Mouse (Mus musculus): Measurements from ENCODE around the gene Blnk.

Gene Blnk

DNA sequence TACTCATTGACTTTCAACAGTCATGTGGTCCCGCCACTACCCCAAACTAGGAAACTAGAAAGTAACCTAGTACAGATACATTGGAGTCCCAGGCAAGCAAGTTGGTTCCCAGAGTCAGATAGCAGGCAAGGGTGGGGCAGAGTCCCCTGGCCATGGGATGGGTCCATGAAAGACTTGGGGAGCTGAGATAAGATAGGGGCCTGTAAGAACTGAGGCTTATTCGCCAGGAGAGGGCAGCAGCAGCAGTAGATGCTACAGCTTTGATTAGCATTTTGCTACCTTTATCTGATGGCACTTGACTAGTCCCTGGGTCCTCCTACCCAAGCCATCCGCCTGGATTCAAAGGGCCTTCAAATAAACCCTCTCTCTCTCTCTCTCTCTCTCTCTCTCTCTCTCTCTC is 5.2 kb upstream of the Blnk start:
- no peak for DNase-seq (ENCODE audit: low spot score)

DNA sequence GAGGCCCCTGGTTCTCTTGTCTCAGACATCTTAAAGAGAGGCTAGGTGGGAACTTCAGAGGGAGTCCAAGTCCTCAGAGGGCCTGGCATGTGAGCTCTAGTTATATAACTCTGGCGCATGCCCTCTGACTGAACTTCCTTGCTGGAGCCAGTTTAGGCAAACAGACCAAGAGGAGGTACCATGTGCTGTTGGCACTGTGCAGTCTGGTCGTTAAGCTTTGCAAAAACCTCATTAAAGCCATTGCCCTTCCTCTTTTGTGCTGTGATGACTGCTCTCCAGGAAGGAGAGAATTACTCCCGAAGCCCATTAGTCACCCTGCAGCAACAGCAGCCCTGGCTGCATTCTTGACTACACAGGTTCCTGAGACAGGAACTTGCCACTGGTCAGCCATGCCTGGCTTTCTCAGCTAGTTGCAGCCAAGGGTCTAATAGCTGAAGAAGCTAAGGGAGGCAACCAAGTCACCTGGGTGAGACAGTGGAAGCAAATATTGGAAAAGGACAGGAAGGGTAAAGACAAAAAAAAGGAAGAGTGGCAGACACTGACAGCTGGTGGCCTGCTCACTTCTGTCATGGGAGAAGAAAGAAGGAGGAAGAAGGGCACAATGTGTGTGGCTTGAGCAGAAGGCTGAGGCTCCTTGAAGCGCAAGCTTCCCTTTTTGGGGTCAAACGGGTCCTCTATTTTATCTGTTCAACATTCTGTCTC is 4.3 kb upstream of the Blnk start:
- DNase-seq (ENCODE audit: low spot score): no peak

DNA sequence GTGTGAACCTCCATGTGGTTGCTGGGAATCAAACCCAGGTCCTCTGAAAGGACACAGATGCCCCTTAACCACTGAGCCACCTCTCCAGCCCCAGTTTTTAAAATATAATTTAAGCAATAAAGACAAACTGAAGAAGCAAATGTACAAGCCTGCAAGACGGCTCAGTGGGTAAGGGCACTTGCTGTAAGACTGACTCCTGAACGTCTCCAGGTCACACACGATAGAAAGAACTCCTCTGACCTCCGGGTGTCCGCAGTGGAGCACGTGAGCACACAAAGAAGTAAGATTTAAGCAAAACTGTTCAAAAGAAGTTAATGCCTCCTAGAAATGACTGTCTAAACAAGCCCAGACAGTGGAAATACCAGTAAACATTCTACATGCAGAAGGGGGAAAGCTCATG is 2.4 kb upstream of the Blnk start:
- no peak for DNase-seq (ENCODE audit: low spot score)

DNA sequence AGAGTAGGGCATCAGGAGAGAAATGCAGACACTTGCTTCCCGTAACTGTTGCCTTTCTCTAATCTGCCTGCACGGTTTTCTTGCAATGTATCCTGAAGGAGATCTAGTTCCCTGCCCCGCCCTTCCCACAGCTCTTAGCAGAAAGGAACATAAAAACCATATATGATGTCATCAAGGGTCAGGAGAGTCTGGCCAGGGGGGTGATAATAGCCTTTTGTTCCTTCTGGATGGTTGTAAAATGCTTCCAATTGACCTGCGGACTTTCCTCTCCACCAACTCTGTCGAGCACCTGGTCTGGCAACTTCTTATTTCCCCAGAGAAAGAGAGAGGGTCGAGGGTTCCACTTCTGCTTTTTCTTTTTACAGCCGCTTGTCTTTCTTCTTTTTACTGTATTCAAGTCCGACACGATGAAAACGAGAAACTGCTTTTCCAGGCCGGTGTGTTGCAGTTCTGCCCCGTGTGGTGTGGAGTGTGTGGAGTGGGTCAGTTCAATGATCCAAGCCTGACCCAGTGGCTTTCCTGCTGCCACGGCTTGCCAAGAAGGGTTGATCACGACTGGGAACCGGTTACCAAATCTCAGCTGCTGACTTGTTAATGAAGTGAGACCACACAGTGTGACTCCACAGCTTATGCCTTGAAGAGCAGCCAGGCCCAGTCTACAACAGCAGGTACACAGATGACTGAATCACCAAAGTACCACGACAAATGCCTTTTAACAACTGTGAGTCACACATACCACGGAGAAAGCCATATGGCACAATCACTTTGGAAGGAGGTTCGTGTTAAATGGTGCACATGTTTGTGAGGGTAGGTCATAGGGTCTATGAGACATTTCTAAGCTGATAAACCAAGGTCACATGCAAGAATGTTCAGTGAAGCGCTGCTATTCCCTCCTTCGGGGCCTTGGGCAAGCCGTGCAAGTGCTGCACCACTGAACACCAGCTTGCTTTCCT is 1.4 kb upstream of the Blnk start:
- DNase-seq (ENCODE audit: low spot score): no peak

DNA sequence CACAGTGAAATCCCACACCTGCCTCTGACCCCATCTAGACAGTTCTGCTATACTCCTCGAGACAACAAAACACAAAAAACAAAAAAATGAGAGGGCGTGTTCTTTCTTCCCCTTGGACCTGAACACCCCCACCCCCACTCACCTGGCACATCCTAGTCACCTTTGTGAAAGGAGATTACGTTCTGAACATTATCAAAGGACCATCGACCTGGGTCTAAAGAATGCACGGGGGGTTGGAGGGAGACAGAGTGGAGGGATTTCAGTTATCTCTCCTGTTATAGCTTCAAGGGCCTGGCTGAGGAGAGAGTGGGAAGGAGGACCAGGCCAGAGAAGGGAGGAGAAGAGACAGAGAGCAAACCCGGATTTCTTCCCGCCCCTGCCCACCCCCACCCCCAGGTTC is 576 bp upstream of the Blnk start:
- no peak for DNase-seq (ENCODE audit: low spot score)

DNA sequence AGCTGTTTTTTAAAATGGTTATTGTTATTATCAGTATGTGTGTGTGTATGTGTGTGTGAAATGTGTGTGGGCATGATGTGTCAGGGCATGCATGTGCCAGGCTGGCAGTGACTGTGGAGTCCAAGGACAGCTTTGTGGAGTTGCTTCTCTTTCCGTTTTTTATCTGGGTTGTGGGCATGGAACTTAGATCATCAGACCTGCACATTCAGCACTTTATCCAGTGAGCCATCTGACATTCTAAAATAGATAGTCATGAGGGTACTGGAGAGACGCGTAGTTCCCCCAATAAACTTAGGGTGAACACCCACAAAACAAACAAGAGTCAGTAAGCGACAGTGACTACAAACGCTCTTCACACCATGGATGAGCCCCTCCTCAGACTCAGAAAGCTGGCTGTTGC is 979 bp downstream of the Blnk start:
- no peak for DNase-seq (ENCODE audit: low spot score)

DNA sequence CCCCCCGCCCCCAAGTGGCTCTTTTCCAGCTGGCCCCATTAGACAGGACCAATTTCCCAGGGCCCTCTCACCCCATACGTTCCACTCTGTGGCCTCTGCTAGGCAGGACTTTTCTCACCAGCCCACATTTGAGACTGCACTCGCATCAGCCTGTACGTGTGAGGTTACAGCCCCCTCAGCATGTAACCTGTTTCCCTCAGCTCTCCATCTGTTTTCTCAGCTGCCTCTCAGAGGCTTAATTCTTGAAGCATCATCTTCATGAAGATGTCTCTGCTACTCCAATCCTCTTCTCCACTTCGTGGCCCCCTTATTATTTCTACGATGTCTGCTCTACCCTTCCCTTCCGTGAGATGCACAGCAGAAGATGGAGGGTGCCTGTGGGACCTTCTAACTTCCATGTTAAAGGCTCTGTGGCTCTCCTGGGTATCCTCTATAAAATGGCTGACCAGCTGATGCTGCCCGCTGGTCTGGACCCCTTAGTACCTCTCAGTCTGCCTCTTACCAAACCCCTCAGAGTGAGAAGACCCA is 1.8 kb downstream of the Blnk start:
- no peak for DNase-seq (ENCODE audit: low spot score)

DNA sequence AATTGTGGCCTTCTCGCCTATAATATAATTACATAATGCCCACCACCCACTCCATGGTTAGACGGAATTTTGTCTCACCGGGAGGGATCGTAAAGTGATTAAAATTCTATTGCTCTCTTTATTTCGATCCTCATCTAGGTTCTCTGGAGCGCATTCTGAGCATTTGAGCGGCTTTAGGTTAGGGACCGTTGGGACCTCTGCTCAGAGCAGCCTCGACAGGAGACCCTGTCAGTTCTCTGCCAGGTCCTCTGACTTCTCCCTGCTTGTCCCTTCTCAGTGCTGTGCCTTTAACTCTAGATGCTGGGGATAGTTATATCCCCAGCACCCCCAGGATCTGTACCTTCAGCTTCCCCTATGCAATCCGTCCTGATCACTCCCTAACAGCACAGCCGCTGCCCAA is 2.2 kb downstream of the Blnk start:
- DNase-seq (ENCODE audit: low spot score): no peak

DNA sequence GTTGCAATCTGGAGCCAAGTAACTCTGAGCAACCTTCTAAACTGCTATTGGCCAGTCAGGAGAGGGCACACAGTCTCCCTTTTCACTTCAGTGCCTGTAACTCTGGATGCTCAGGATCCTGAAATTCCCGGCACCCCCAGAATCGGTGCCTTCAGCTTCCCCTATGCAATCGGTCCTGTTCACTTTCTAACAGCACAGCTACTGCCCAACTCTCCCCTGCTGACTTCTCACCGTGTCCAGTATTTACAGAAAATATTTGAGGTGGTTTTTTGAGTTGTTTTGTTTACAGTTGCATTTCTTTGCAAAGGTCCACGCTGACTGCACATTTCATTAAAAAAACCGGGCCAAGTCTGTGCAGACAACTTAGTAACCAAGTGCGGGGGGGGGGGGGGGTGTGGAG is 2.7 kb downstream of the Blnk start:
- DNase-seq (ENCODE audit: low spot score): no peak

DNA sequence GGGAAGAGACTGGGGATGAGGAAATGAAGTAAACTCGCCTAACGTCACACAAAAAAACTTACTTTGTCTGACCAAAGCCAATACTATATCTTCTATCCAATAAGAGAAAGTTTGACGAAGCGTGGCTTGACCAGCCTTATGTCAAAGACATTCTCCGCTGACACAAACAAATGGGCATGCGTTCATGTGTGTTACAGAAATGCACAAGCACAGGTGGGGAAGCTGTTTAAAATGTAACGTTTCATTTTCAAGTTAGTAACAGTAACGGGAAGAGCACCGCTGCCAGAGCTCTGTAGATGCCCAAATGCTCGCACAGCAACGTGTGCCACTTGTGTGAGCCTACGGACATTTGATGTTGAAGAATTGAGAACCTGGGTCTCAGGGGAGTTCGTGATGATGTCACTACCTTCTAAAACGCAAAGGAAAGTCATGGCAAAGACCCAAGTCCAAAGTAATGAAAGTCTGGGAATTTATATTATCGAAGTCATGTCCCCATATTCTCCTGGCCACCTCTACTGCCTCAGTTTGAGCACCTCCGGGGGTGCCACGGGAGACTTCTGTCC is 3.5 kb downstream of the Blnk start:
- no peak for DNase-seq (ENCODE audit: low spot score)

DNA sequence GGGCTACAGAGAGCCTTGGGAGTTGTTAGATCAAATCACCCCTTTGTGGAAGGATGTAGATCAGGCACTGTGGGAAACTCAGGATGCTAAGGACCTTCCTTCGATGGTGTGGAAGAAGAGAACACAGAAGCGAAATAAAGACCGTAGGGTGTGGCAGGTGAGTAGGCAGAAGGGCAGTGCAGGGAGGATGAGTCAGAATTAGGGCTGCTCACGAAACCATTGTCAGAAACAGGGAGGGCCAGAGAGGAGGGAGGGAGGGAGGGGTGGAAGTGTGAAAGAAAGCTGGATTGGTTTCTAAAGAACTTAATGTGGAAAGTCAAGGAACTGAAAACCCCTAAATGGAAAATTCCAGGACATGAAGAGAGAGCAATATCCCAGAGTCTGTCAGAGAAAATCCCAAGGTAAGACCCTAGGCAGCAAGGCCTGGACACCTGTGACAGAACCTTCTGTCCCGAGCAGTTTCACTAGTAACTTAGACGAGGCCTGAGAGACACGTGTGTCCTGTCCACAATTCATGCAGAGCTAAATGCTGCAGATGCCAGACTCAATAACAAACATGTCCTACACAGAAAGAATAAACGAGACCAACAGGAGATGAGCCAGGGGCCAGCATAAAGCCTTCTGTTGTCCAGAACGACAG is 4.3 kb downstream of the Blnk start:
- DNase-seq (ENCODE audit: low spot score): no peak

DNA sequence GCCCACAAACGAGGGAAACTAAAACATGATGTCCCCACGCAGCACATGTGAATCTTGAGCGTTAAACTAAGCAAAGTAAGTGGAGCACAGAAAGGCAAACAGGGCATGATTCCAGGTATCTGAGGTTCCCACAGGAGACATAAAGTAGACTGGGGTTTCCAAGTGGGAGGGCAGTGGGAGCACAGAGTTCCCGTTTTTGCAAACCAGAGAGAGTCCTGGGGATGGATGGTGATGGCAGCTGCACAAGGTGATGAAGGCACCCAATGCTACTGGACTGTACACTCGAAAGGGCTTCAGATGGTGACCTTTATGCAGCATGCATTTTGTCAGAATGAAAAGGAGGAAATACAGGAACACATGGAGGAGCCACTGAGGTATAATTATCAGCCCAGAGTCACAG is 5.5 kb downstream of the Blnk start:
- DNase-seq (ENCODE audit: low spot score): no peak

DNA sequence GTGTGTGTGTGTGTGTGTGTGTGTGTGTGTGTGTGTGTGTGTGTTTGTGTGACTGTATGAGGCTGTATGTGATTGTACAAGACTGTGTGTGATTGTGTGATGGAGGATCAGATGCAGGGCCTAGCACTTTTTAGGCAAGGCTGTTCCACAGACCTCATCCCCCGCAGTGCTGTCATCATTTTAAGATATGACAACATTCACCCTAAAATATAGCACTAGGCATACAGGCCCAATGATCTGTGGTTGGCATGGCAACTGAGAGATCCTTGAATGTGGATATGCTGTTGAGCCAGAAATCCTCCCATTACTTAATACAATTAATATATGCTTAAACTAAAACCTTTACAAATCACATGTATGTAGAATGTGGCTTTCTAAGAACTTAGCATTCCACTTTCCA is 9.8 kb downstream of the Blnk start:
- no peak for DNase-seq (ENCODE audit: low spot score)

DNA sequence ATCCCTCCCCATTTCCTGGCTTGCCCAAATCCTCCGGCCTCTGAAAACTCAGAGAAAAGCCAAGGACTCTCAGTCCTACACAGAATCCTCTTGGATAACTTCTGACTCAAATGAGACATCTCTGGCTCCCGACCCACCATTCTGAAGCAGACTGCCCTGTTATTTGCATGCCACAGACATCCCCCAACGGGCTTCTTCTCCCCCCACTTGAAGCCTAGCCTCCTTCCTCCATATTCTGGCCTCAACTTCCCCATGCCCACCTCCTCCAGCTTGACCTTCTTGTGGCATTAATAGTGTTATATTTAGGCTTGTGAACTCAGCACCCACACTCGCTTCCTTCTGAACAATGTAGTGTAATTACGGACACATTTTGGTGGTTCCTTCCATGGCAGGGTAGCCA is 13.7 kb downstream of the Blnk start:
- DNase-seq (ENCODE audit: low spot score): no peak

DNA sequence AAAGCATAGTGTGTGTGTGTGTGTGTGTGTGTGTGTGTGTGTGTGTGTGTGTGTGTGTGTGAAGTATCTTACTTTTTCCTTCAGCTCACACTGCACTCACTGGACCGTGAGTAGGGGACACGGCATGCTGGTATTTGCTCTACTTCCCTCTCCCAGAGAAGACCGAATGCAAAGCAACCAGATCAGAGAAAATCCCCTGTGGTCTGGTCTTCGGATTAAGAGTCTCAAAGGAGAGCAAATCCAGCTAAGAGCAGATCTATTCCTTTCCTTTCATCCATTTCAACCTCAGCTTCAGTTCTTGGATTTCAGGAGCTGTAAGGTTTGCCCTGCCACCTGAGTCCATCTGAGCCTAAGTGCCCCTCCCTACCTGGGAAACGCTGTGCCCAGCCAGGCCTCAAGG is 16.3 kb downstream of the Blnk start:
- no peak for DNase-seq (ENCODE audit: low spot score)

DNA sequence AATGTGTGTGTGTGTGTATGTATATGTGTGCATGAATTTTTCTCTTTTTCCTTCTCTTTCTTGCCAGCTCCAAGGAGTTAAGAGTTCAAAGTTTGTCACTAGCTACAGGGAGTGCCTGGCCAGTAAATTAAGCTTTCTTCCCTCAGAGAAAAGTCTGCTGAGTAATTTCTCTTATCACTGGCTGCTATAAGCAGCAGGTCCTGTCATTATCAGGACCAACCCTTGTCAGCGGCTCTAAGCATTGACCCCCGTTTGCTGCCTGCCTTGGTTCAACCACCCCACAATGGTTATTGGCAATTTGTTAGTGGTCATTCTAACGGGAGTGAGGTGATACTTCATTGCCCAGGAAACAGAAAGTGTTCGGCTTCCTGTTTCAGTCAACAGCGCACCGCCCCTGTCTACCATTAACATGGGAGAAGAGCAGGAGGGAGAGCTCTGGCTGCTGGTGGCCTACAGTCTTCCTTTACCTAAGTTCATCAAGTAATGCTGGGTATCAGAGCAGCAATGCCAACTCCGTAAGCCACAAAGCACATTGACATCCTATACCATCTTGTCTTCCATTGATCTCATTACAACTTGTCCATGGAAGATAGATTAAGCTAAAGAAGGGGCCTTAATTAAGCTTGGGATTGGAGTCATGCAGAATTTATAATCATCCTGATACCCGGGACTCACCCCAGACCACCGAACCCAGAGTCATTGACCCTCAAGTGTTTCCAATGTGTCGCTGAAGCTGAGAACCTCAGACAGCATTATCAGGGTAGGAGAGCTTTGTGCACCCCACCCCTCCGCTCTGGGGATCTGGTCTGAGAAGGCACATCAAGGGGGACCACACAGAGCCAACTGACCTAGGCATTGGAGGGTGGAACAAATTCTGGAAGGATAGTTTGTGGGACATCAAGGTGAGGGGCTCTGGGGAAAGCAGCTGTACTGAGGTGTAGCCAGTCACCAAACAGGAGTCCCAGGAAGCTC is 17.1 kb downstream of the Blnk start:
- no peak for DNase-seq (ENCODE audit: low spot score)

DNA sequence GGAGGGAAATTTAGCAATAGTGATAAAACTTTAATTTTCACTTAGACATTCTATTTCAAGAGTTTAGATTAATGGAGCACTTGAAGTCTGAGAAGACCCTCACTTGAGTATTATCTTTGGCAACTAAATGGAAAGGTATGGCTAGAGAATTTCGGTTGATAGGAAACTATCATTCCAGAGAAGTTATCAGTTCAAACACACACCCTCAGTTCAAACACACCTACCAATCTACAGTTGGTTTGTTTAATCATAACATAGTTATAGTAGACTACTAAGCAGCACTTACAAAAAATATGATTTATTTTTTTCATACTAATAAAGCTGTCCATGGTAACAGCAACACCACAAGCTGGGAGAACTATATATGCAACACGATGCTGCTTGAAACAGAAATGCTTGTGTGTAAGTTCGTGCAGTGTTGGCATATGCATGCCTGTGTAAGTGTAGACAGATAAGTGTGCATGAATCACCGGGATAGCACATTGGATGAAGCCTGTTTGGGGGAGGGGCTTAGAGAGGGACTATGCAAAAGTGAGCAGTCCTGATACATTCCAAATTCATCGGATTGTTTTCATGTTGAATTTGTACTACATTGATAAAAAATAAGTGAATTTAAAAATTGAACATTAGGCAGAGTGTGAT is 22.9 kb downstream of the Blnk start:
- DNase-seq (ENCODE audit: low spot score): no peak

DNA sequence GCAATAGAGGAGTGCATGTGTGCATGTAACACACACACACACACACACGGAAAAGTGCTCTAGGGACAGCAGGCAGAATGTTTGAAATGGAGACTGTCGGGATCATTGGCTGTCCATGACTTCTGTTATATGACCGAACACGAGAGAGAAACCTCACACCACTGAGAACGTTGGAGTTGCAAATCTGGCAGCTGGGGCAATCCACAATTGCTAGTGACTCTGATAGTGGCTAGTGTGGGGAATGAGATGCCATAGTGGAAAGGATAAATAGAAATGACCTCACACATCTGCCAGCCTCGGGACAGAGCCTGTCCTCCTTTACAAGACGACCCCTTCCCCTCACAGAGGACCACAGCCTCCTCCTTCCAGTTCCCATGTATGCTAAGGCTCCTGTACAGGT is 23.6 kb downstream of the Blnk start:
- no peak for DNase-seq (ENCODE audit: low spot score)

DNA sequence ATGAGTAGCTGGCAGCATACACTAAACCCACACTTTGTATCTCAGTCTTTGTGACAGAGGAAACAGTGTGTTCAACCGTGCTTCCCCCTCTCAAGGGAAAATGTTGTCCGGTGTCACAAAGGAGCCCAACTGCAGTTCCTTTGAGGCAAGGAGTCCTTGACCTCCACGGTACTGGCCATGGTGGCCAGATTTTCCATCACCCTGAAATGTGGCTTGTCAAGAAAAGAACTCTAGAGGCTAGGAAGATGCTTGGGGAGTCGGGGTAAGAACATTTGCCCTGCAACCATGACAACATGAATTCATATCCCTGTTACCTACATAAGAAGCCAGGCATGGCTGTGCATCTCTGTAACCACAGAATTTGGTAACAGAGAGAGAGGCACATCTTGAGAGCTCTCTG is 24.0 kb downstream of the Blnk start:
- DNase-seq (ENCODE audit: low spot score): no peak

DNA sequence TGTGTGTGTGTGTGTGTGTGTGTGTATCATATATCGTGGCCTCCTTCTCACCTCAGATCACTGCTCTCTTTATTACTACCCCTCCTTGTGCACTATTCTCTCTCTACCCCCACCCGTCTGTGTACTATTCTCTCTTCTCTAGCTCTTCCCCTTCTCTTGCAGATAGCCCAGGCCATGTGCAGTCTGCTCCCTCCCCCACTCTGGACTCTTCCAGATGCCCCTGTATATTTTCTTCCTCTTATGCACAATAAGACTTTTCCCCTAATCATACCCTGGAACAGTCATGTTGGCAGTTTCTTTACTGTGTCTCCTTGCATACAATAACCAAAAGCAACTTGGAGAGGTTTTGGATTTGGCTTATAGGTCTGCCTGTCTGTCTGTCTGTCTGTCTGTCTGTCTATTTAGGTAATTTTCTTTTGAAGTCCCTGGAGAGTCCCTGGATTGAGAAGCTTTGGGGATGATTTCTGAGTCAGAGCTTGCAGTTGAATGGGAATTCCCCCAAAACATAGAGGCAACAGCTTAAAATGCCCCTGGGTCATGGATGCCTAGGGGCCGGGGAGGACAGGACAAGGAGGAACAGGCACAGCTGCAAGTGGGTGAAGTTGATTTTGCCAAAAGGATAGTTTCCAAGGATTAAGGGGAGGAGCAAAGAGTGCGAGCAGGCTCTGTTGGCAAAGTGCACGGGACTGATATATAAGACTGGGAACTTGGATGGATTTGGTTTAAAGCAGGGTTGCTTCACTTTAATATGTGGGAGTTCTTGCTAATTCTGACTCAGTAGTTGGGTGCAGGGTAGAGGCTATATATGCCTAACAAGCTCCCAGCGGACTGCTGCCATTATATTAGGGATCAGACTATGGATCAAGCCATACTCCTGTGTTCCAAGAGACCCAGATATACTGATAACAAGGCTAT is 29.1 kb downstream of the Blnk start:
- DNase-seq (ENCODE audit: low spot score): no peak
